Mouse (Mus musculus) liver, postnatal 0 days (tissue): ENCODE measurements around the gene Strap. TPM values are rescaled to one million over a fixed set of nuclear protein-coding genes. Genes with fewer than 3 reads are reported as not detected.

Source experiments
- ATAC-seq: fragments of 200-750 bp; cut with Nextera tagmentation; 2 replicates; pipeline ENCODE4 v1.8.0; 2017; ENCODE audit warnings: mild to moderate bottlenecking, moderate library complexity
- DNase-seq: peaks from one replicate; pipeline ENCODE4 v3.0.0-alpha.2; 2016
- H3K27ac ChIP-seq: fragments of 300-500 bp; sonication (generic); 2 replicates; pipeline ENCODE4 v1.5.1; 2014; ENCODE audit warnings: antibody characterized with exemption, moderate library complexity, mild to moderate bottlenecking, low read depth
- H3K27me3 ChIP-seq: fragments of 300-500 bp; sonication (generic); 2 replicates; pipeline ENCODE4 v1.6.1; 2014; ENCODE audit warnings: low read length, control low read depth, mixed read lengths; ENCODE audit not compliant: insufficient read depth
- H3K36me3 ChIP-seq: fragments of 300-500 bp; sonication (generic); replicated peaks from 2 replicates; pipeline ENCODE4 v1.6.1; 2014; ENCODE audit warnings: mild to moderate bottlenecking, control low read depth, low read length, moderate library complexity, mixed read lengths; ENCODE audit not compliant: insufficient read depth
- H3K4me1 ChIP-seq: fragments of 300-500 bp; sonication (generic); 2 replicates; pipeline ENCODE4 v1.6.1; 2014; ENCODE audit warnings: antibody characterized with exemption, mild to moderate bottlenecking, control low read depth; ENCODE audit not compliant: insufficient read depth
- H3K4me2 ChIP-seq: fragments of 300-500 bp; sonication (generic); 2 replicates; pipeline ENCODE4 v1.6.1; 2014; ENCODE audit warnings: low read depth, mild to moderate bottlenecking, low read length, moderate library complexity, mixed read lengths
- H3K4me3 ChIP-seq: fragments of 300-500 bp; sonication (generic); 2 replicates; pipeline ENCODE4 v1.5.1; 2014; ENCODE audit warnings: low read depth, low read length
- H3K9ac ChIP-seq: fragments of 300-500 bp; sonication (generic); replicated peaks from 2 replicates; pipeline ENCODE4 v1.6.1; 2014; ENCODE audit warnings: mild to moderate bottlenecking, moderate library complexity
- H3K9me3 ChIP-seq: fragments of 300-500 bp; sonication (generic); 2 replicates; pipeline ENCODE4 v1.6.1; 2016; ENCODE audit warnings: mild to moderate bottlenecking, control low read depth, low read length, mixed read lengths
- CTCF ChIP-seq: sonication (generic); IDR thresholded peaks from 2 replicates; pipeline ENCODE4 v1.5.1; 2016; ENCODE audit warnings: antibody characterized with exemption, low read depth
- EP300 ChIP-seq: IDR thresholded peaks from 2 replicates; pipeline ENCODE4 v1.6.1; 2016; ENCODE audit warnings: antibody characterized with exemption, low read depth, mild to moderate bottlenecking
- WGBS: fragments of 180-500 bp; shearing (Covaris S2); extraction: QIAGEN DNeasy Blood & Tissue Kit; methylation state at CpG from one replicate; pipeline ENCODE4 v1.1.7; 2014; ENCODE audit not compliant: insufficient replicate concordance; 5-methylcytosine and 5-hydroxymethylcytosine counted together
- polyA plus RNA-seq: library from polyadenylated mRNA; unstranded; fragments of >200 nt; fragmentation: Nextera tagmentation; extraction: Ambion mirVana; gene quantifications from 2 replicates; pipeline ENCODE4 v1.2.1, GENCODE M21; 2015

The Strap gene
- polyA plus RNA-seq, 1 experiment from 2014 or later = 60.1 TPM

- Histone ChIP-seq H3K4me2 (no peak overlapping the region), H3K9ac (no peak overlapping the region), H3K27me3 (no peaks in the 10 kb centered on the region), H3K27ac (no peak overlapping the region), H3K4me1 (no peaks in the 10 kb centered on the region), H3K4me3 (no peak overlapping the region), H3K9me3 (no peaks in the 10 kb centered on the region), H3K36me3 (no peaks in the 10 kb centered on the region)
- 77% methylated on average over 3 of the region's 3 CpGs for WGBS
- DNase-seq (no peak), ATAC-seq (no peak)
- no peak for TF ChIP-seq CTCF
- no peak for TF ChIP-seq EP300
Observed at GRCm38 (mm10) chr6:137771621-137772250, 36.9 kb downstream of the Strap start.

DNA sequence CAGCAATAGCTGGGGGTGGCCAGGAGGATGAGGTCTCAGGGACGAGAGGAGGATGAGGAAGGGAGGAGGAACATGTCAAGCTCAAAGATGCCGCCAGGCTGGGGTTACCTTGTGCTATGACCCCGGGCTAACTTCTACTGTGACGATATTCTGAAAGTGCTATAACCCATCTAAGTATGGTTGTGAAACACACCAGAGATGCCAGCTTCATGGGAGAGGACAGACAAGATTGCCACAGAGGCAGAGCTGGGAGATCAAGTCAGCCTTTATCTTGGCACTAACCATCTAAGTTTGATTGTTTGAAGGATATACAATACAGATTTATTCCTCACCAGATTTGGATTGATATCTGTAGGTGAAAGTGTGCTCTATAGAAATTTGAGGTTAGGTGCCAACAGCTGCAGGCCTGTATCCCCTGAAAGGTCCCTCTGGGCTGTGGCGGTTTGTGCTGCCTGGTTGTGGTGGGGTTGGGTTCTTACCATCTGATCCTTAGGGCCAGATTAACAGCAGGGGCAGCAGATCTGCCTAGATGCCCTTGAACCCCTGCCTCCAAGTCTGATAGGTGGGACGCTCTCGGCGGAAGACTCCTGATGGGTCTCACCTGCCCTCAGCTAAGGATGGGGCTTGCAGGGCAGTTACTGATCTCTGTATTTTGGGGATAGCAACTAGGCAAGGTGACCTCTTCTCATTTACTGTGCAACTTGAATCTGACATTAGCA, 38.2 kb downstream of the Strap start:
- Histone ChIP-seq H3K4me2 (no peak overlapping the region), H3K4me3 (no peak overlapping the region), H3K4me1 (no peaks in the 10 kb centered on the region), H3K9me3 (no peaks in the 10 kb centered on the region), H3K9ac (no peak overlapping the region), H3K27ac (no peak overlapping the region), H3K27me3 (no peaks in the 10 kb centered on the region), H3K36me3 (no peaks in the 10 kb centered on the region)
- ATAC-seq = no peak
- TF ChIP-seq CTCF (no peak), EP300 (no peak)
- DNase-seq = no peak
- WGBS = 80% methylated on average over 8 of the region's 8 CpGs

- H3K9ac ChIP-seq = no peak overlapping the region
- H3K27me3 ChIP-seq = no peaks in the 10 kb centered on the region
- H3K27ac ChIP-seq = no peak overlapping the region
- H3K9me3 ChIP-seq = no peaks in the 10 kb centered on the region
- no peaks in the 10 kb centered on the region for H3K4me1 ChIP-seq
- H3K4me2 ChIP-seq = no peak overlapping the region
- H3K4me3 ChIP-seq = no peak overlapping the region
- DNase-seq = no peak
- WGBS = 83% methylated on average over 6 of the region's 6 CpGs
- no peaks in the 10 kb centered on the region for H3K36me3 ChIP-seq
- no peak for TF ChIP-seq CTCF
- no peak for TF ChIP-seq EP300
- ATAC-seq = no peak
Observed at GRCm38 (mm10) chr6:137773637-137774028, 38.8 kb downstream of the Strap start.

DNA sequence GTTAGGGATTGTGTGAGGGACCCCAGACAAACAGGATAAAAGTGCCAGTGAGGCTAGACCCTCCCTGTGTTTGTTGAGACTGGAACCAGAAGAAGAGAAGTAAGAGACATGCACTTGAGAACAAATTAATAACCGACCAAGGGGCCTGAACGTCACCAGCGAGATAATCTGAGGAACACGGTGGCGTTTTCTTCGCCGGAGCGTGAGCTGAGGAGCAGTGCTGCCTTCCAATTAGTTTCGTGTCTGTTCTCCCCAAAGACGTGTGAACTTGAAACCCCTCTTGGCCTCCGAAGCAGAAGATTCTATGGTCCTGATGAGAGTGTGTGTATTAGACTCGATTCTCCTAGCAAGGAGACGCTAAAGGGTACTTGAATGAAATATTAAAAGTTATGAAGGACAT, 39.3 kb downstream of the Strap start:
- 89% methylated on average over 13 of the region's 13 CpGs for WGBS
- no peak for DNase-seq
- no peak for ATAC-seq
- Histone ChIP-seq H3K27ac (no peak overlapping the region), H3K9ac (no peak overlapping the region), H3K36me3 (no peaks in the 10 kb centered on the region), H3K9me3 (no peaks in the 10 kb centered on the region), H3K4me1 (no peaks in the 10 kb centered on the region), H3K4me3 (no peak overlapping the region), H3K4me2 (no peak overlapping the region), H3K27me3 (no peaks in the 10 kb centered on the region)
- TF ChIP-seq EP300 (no peak), CTCF (no peak)

DNA sequence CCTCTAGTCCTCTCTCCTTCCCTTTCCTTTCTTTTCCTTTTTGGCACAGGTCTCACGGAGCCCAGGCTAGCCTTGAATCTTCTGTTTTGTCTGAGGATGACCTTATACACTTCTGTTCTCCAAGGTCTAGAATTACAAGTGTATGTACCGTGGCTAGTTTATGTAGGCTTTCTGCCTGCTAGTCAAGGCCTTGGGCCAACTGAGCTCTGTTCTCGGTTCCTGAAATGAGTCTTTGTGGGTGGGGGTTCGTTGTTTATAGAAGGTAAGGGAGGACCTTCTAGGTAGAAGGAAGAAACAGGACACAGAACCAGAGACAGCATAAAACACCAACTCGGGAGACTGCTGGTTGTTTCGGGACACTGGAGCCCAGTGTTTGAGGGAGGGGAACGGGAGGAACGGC, 40.3 kb downstream of the Strap start:
- H3K27ac ChIP-seq = no peak overlapping the region
- H3K9me3 ChIP-seq = no peaks in the 10 kb centered on the region
- no peak overlapping the region for H3K4me2 ChIP-seq
- H3K4me1 ChIP-seq = no peaks in the 10 kb centered on the region
- no peak overlapping the region for H3K9ac ChIP-seq
- no peak overlapping the region for H3K4me3 ChIP-seq
- 83% methylated on average over 8 of the region's 8 CpGs for WGBS
- no peak for ATAC-seq
- H3K36me3 ChIP-seq = no peaks in the 10 kb centered on the region
- TF ChIP-seq CTCF = no peak
- H3K27me3 ChIP-seq = no peaks in the 10 kb centered on the region
- no peak for DNase-seq

- no peaks in the 10 kb centered on the region for H3K4me1 ChIP-seq
- no peak for ATAC-seq
- H3K27me3 ChIP-seq = no peaks in the 10 kb centered on the region
- no peak overlapping the region for H3K9ac ChIP-seq
- peaks cover 4% of the 10 kb centered on the region; the same call in 1 of the 2 replicates for H3K36me3 ChIP-seq
- 77% methylated on average over 8 of the region's 8 CpGs for WGBS
- no peak for DNase-seq
- H3K27ac ChIP-seq = no peak overlapping the region
- no peak overlapping the region for H3K4me3 ChIP-seq
- H3K9me3 ChIP-seq = no peaks in the 10 kb centered on the region
- no peak overlapping the region for H3K4me2 ChIP-seq
- no peak for TF ChIP-seq EP300
- no peak for TF ChIP-seq CTCF
Observed at GRCm38 (mm10) chr6:137776981-137777380, 42.1 kb downstream of the Strap start.
